Mouse (Mus musculus) mature B cell (primary cell): ENCODE measurements around the gene Astn2.

ENCODE experiments used
- in situ Hi-C: fragments of 300-500 bp; cut with MboI; formaldehyde crosslinking; loops from 2 replicates; pipeline ENCODE4 v1.14.3; 2019

The Astn2 gene

GRCm38 (mm10) chr4:65674267-65674978, 730.0 kb downstream of the Astn2 start:
- in situ Hi-C loops, result no loop called here

GRCm38 (mm10) chr4:65673418-65673933, 730.9 kb downstream of the Astn2 start:
- in situ Hi-C loops, result no loop called here

DNA sequence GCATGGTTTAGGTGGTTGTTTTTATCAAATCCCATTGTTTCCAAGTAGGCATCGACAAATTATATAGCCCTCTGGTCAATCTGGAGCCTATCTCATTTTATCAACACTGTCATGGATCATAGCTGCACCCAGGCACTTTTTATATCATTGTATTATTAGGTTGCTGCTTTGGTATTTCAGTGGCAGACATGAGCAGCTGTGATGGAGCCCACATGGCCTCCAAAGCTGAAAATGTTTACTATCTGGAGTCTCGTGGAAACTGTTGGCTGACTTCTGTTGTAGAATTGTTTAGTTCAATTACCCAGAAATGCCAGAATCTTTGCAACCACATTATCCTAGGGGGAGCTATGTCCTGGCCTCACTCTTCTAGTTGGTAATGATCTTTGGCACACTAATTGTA, 732.1 kb downstream of the Astn2 start:
- in situ Hi-C loops, result no loop called here

GRCm38 (mm10) chr4:65671585-65672184, 732.7 kb downstream of the Astn2 start:
- in situ Hi-C loops, result no loop called here

- in situ Hi-C loops, result no loop called here
These were observed 737.3 kb downstream of the Astn2 start for GRCm38 (mm10) chr4:65667030-65667610.

DNA sequence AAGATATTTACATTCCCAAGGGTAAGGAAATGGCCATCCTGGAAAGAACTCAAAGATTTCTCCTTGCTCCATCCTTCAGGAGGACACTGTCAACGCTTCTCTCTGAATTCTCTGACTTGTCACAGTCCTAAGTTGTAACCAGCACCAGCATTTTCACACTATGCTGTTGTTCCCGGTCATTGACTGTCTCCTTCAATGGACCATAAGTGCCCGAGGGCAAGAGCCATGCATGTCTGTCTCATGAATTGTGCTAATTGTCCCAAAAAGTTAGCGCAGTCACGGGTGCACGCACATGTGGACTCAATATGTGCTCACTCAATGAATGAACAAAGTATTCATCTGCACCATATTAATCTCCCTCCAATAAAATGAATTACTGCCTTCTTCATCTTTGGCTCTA, 741.2 kb downstream of the Astn2 start:
- in situ Hi-C loops, result no loop called here

GRCm38 (mm10) chr4:65654723-65655122, 749.7 kb downstream of the Astn2 start:
- in situ Hi-C loops, result no loop called here

DNA sequence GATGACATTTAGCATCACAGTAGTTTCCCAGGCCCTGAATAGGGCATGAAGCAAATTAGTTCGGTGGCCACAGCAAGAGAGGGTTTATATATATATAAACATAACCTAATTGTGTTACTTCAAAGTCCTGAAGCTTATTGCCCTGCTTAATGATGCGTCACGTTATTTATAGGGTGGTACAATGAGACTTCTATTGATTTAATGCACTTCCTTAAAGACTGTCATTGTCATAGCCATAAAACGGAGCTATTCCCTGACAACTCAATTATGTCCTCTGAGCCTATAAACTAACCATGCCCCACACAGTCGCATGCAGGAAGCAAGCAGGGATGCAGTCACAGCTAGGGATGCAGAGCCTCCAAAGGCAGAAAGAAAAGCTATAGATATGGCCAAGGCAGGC, 761.8 kb downstream of the Astn2 start:
- in situ Hi-C loops, result no loop called here

DNA sequence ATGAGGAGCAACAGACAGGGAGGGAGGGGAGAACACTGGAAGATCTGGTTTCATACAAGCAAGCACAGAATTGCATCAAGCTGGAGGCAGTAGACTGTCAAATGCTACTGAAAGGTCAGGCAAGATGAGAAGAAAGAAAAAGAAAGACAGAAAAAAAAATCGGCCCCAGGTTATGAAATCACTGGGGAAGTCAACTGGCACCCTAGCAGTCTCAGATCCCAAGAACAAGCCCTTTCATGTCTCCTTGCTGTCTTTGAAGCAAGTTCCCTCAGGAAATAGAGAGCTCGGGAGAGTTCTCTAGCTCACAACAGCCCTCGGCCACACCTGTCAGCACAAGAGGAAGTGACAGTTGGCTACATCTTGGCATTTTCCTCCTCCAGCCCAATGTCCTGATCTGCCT, 766.2 kb downstream of the Astn2 start:
- in situ Hi-C loops, result no loop called here

- in situ Hi-C loops, result no loop called here
These were observed 784.3 kb downstream of the Astn2 start for GRCm38 (mm10) chr4:65620125-65620524.

DNA sequence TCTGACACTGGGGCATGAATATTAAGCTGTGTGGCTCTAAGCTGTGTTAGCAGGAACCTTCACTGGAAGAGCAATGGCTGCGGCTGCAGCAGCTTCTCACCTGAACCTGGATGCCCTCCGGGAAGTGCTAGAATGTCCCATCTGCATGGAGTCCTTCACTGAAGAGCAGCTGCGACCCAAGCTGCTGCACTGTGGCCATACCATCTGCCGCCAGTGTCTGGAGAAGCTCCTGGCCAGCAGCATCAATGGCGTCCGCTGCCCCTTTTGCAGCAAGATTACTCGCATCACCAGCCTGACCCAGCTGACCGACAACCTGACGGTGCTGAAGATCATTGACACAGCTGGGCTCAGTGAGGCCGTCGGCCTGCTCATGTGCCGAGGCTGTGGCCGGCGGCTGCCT, 791.3 kb downstream of the Astn2 start:
- in situ Hi-C loops, result no loop called here

DNA sequence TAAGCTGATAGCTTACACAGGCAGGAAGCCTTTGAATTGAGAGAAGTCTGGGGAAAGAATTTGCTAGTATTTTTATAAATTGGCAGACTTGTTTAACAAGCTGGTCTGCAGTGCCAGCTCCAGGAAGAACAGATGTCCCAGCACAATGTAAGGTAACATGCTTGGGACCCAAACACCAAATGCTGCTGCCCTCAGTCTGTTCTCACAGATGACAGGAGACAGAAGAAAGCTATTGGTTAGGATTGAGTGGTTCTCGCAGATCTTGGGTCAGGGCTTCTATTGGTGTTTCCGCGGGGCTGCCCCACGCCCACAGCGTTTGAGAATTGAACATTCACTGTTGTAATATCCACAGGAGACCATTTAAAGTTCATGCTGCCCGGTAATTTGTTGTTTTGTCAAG, 793.5 kb downstream of the Astn2 start:
- in situ Hi-C loops, result no loop called here

GRCm38 (mm10) chr4:65610329-65610728, 794.1 kb downstream of the Astn2 start:
- in situ Hi-C loops, result no loop called here

DNA sequence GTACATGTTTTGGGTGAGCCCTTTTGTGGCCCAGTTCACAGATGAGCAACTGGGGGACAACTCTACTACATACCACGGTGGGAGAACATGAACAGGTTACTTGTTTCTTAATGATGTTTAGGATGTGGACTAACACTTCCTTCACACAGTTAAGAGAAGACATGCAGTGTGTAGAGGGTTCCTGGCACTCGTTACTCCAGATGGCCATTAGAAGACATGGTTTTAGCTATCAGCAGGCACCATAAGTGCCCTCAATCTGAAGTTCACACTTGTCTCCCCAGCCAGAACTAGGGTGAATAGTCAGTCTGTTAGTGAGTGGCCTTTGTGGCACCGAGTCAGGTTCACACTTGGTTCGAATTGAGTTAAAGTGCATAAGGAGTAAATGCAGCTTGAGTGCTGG, 796.3 kb downstream of the Astn2 start:
- in situ Hi-C loops, result no loop called here

GRCm38 (mm10) chr4:65607184-65607631, 797.2 kb downstream of the Astn2 start:
- in situ Hi-C loops, result no loop called here

DNA sequence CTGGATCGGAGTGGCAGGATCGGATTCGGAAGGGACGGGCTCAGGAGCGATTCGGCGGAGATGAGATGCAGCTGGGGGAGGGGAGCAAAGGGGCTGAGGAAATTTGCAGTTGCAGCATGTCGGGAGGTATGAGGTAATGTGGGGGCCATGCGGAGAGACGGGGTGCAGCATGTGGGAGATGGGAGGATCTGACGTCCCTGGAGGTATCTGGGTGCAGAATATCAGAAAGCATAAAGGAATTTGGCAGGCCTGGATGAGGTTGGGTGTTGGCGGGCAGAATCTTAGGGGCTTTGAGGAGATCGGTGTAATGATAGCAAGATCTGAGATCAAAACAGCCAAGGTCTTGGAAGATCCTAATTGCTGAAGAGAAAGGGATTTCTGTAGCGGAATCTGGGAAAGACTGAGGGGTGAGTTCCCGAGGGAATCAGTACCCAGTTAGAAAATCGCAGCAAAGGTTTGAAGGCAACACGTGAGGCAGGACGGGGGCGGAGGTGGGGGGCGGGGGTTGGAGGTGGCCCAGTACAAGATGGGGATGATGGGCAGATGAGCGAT, 799.2 kb downstream of the Astn2 start:
- in situ Hi-C loops, result no loop called here

DNA sequence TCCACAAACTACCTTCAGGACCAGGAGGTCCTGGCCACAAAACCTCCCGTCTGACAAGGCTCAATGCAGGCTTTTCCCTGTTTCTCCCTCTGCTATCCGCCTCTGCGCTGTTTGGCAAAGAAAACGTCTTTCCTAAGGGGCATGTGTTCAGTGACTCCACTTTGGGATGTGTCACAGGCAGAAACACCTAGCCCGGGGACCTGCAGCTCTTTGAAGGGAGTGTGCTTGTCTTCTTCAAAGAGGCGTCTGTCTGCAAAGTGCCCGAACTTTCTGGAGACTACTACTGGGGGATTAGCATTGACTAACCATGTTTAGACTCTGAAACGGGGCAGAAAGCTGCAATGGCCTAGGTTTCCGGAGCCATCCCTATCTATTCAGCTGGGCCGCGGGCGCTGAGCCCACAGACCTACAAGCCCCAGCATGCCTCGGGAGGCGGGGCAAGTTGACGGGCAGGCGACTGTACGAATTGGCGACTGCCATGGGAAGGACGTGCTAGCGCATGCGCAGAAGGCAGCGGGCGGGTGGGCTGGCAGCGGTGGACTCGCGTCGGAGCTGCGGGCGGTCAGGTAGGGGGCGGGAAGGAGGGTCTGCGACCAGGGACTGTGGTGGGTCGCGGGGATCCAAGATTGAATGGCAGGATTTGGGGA, 799.8 kb downstream of the Astn2 start, which contains the start of gene Trim32:
Gene Trim32, plus strand, starts transcription at position 483 of the 647 bp plus-strand sequence.
- in situ Hi-C loops, result no loop called here

DNA sequence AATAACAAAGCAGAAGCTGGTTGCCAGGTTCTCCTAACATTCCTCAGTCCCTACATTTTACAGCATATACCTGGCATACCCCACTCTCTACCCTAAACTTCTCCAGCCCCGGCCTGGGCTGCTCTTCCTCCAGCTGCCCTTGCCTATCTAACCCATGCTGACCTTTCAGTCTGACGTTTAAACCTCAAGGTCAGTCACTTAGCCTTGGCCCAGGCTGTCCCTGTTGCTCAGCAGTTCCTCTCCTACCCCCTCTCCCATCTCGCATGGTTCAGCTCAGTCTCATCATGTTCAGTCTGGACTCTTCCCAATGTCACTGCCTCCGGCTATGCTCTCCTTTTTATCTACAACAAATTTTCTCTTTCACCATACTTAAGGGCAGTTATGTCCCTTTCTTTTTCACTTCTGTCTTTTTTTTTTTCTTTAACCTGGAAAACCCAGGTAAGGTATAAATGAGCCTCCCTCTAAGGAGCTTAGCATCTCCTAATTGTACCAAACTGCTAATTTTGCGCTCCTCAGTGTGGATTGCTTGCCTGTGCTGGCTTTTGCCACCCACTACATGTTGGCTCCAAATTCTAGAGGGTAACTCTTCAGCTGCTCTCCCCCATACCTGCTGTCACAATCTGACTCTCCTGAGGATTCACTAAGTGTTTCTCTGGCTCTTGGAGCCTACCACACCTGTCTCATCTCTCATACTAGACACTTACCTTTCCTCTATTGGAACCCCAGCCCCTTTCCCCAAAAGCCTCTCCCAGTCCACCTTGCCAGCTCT, 809.6 kb downstream of the Astn2 start:
- in situ Hi-C loops, result no loop called here

DNA sequence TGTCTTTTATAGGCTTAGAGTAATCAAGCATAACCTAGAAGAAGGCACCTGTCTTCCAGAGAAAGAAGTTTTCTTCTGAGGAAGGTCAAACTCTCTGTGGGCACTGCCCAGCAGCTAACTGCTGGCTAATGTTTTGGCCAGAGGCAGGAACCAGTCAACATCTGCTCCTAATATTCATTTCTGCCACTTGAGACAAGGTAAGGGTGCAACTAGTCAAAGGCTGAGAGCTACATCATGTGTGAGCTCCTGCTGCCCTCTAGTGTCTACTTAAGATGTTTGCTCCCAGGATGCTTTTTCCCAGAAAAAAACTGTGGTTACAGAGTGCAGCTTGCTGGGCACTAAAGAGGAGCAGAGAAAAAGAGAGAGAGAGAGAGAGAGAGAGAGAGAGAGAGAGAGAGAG, 814.6 kb downstream of the Astn2 start:
- in situ Hi-C loops, result no loop called here

GRCm38 (mm10) chr4:65586947-65587346, 817.5 kb downstream of the Astn2 start:
- in situ Hi-C loops, result no loop called here

DNA sequence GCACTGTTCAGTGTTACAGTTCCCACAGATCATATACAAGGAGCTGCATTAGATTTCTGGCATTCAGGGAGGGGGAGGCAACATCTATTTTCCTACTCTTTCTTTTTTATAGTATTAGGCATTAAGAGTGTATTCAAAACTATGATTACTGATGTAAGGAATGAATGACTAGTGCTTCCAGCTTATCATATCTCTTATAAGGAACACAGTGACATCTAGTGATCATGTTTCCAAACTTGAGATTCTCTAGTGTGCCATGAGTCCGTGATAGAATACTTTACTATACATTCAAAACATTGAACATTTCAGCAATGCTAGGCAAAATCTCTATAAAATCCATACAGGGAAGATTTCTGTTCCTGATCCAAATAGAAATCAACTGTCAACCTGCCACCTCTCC, 824.2 kb downstream of the Astn2 start:
- in situ Hi-C loops, result no loop called here
